Mouse (Mus musculus) T-helper 1 cell (primary cell): ENCODE data around the gene Rad50.

Source experiments
- in situ Hi-C: fragments of 300-600 bp; cut with MboI, MseI; formaldehyde crosslinking; loops from one replicate; pipeline ENCODE4 v1.15.1; 2025; ENCODE audit warnings: high pct_unique_total_duplicates

The Rad50 gene

DNA sequence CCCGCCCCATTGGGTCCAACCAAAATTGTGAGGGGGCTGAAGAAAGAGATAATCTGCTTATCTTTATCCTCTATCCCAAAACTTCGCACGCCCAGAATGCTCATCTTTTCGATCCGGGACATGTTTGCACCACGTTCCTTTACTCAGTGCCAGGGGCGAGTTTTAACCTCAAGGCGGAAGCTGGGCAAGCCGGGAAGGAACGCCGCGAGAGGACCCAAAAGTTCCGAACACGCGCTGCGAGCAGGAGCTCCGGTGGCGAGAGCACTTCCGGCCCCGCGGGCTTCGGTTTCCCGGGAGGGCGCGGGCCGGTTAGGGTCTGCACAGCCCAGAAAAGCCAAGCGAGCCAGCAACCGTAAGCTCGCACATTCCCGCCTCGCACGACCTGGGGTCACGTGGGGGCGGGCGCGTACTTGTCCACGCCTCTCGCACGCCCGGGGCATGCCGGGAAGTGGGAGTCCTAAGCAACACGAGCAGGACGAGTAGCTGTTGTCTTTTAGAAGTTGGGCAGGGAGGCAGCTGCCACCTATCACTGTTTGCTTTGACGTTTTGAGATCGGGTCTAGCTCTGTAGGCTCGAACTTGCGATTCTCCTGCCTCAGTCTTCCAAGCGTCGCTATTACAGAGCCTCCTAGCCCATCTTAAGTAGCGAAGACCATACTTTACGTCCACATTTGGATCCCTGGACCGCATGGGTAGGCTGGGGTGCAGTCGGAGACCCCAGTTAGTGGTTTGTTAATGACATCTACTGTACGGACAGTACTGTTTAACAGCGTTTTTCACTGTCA, at the start of gene Rad50:
TSS of gene Rad50 (minus strand) at position 386 of the 784 bp plus-strand sequence.
- in situ Hi-C loops, result no loop called here

- in situ Hi-C loops, result no loop called here
Measured at GRCm38 (mm10) chr11:53755011-53755595, 48.0 kb upstream of the Rad50 start.

GRCm38 (mm10) chr11:53749716-53750352, 42.7 kb upstream of the Rad50 start:
- in situ Hi-C loops, result no loop called here

- in situ Hi-C loops, result no loop called here
Measured at GRCm38 (mm10) chr11:53749306-53749705, 42.2 kb upstream of the Rad50 start.

DNA sequence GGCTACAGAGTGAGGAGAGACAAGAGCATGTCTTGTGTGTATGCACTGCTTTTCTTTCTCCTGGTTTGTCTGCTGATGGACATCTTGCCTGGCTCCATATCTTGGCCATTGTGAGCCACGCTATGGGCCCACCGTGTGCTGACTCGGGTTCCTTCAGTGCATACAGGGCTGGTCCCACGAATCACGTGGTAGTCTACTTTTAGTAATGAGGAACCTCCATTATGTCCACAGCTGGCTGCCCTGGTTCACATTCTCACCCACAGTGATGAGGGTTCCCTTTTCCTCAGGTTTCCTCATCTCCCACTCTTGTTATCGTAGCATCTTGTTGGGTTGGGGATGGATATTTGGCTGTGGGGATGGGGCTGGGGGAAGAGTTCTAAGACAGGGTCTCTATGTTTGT, 41.5 kb upstream of the Rad50 start:
- in situ Hi-C loops, result no loop called here

- in situ Hi-C loops, result no loop called here
Measured at GRCm38 (mm10) chr11:53747985-53748384, 40.9 kb upstream of the Rad50 start.

DNA sequence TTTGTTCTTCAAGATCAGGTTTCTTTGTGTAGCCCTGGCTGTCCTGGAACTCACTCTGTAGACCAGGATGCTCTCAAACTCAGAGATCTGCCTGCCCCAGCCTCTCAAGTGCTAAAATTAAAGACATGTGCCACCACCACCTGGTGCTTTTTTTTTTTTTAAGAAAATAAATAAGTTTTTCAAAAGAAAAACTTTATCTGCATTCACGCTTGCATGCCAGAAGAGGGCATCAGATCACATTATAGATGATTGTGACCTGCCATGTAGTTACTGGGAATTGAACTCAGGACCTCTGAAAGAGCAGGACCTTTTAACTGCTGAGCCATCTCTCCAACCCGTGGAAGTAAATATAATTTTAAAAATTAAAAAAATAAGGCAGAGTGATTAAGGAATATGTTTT, 38.1 kb upstream of the Rad50 start:
- in situ Hi-C loops, result no loop called here

DNA sequence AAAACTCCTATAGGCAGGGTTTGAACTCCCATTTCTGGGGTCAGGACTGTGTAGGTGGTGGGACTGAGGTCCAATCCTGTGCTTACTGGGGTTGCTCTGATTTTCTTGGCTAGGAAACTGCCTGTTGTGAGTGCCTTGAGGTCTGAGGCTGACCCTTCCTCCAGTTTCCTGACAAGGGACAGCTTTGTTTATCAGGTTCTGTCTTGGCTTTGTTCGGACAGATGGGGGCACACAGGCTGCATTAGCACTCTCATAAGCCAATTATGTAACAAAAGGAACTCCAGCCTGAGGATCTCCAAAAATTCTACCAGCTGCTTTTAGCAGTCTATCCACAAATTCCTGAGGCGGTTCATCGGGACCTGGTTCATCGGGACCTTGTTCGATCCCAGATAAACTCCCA, 35.2 kb upstream of the Rad50 start:
- in situ Hi-C loops, result no loop called here

GRCm38 (mm10) chr11:53737573-53737946, 30.4 kb upstream of the Rad50 start:
- in situ Hi-C loops, result loop anchor here (5.0 kb wide), 2 partner anchors 105 to 270 kb away; no protein-coding TSS in a partner anchor

DNA sequence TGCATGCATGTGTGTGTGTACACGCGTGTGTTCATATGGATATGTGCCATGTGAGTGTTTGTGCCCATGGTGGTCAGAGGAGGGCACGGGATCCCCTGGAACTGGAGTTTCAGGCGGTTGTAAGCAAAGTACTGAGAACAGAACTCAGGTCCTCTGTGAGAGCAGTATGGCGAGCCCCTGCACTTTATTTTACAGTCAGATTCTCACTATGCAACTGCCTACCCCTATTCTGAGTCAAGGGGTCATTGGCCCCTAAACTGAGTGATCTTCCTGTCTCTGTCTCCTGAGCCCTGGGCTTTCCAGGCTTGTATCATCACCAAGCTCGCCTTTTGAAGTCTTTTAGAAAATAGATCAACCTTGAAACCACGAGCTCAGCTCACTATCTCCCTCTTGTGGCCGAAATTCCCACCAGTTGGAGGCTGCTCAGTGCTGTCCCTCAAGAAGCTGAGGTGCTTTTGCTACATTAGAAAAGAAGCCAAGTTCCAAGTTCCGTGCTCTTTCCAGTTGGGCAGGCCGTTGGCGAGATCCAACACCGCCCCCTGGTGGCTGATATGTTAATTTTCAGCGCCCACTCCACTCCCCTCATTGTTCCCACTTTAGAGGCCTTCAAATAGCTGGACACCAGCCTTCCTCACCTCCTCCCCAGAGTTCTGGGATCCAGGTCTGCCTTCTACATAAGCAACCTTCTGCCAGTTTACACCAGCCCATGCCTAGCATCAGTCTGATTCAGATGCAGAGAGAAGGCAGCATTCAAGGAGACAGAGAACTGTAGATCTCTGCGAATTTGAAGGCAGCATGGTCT, 29.9 kb upstream of the Rad50 start:
- in situ Hi-C loops, result loop anchor here (5.0 kb wide), 2 partner anchors 105 to 270 kb away; no protein-coding TSS in a partner anchor

- in situ Hi-C loops, result loop anchor here (5.0 kb wide), 2 partner anchors 107 to 268 kb away; no protein-coding TSS in a partner anchor
Measured at GRCm38 (mm10) chr11:53735682-53736245, 28.6 kb upstream of the Rad50 start.

DNA sequence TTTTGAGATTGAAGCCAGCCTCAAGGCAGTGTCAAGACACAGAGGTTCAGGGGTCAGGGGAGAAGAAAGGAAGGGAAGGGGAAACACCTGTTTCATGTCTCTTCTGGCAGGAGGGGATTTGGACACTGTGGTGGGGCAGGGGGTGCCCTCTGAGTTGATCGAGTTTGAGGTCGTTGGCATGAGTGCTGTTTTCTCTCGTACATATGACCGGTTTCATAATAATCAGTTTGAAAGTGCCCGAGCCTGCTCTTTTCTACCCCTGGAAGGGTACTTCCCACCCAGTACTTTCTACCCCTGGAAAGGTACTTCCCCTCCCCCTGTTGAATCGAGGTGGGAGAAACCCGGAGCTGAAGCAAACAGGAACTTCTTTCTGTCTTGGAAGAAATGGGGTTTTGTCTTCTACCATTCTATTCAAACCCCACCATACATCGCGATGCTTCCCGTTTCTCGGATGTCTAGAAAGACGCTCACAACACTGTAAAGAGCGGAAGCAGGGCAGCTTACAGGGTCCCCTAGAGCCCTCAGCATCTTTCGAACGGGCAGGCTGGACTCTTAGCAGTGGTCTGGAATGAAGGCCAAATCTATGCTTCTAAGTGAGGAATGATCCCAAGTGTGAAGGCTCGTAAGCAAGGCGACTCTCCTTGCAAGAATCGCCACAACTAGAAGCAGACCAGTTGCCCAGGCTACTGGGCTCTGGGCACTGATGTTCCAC, 28.0 kb upstream of the Rad50 start:
- in situ Hi-C loops, result loop anchor here (5.0 kb wide), 2 partner anchors 107 to 268 kb away; no protein-coding TSS in a partner anchor

GRCm38 (mm10) chr11:53734431-53734830, 27.3 kb upstream of the Rad50 start:
- in situ Hi-C loops, result no loop called here

- in situ Hi-C loops, result no loop called here
Measured at GRCm38 (mm10) chr11:53733824-53734223, 26.7 kb upstream of the Rad50 start.

DNA sequence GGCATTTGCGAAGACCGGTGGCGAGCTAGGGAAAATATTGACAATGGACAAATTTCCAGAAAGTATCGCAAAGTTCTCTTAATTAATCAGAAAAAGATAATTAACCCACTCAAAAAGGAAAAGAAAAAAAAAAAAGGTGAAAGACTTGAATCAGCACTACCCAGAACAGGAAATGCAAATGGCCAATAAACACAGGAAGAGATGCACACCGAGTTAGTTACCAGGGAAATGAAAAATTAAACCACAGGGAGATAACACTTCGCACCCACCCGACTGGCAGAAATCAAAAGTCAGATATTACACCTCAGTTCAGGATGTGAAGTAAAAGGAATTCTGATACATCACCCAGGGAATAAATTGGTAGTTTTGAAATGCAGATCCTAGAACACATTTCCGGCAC, 25.1 kb upstream of the Rad50 start:
- in situ Hi-C loops, result no loop called here

GRCm38 (mm10) chr11:53731457-53731856, 24.3 kb upstream of the Rad50 start:
- in situ Hi-C loops, result no loop called here

DNA sequence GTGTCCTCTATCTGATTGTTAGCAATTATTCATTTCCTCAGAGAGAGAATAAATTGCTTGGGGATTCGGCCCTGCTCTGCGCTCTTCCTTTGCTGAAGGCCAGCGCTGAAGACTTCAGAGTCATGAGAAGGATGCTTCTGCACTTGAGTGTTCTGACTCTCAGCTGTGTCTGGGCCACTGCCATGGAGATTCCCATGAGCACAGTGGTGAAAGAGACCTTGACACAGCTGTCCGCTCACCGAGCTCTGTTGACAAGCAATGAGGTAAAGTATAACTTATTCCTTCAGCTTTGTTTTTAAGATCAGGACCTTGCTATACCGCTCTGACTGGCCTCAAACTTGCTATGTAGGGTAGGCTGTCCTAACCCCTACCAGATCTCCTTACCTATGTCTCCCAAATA, 13.6 kb upstream of the Rad50 start, which contains the start of gene Il5:
TSS of gene Il5 (plus strand) at position 80 of the 400 bp plus-strand sequence.
- in situ Hi-C loops, result no loop called here

GRCm38 (mm10) chr11:53719701-53720100, 12.6 kb upstream of the Rad50 start:
- in situ Hi-C loops, result no loop called here

DNA sequence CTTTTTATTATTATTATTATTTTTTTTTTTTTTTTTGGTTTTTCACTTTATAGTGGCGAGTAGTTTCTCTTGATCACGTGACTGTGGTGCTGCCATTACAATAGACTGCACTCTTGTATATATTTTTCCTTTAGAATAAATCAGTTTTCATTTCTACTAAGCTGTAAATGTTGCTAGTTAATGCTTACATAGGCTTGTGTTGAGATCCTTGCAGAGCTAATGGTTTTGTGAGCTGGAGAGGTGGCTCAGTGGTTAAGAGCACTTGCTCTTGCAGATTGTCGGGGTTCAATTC, 545 bp upstream of the Rad50 start:
- in situ Hi-C loops, result no loop called here

DNA sequence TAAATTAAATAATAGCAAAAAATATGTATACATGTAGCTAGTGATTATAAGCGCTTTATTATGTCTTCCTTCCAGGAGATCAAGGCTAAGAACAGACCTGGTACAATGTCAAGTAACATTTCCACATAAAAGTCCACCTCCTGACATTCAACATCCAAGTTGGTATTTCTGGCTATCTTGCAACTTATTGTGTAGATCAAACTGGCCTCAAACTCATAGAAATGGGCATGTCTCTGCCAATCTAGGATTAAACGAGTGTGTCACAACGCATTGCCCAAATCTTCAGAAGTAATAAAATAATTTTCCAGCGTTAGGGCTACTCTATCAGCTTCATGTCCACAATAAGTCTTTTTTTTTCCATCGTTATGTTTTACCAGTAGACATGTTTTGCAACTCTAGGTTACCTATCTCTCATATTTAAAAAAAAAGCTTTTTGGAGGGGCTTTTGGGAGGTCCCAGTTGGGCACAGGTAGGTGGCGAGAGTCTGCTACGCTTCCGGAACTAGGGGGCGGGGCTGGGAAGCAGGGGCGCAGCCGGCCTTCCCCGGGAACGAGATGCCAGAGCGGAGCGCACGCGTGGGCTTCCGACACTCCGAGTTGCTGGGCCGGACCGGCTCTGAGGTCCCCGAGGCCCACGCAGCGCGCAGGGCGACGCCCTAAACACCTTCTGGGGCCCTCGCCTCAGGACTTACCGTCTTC, 734 bp downstream of the Rad50 start:
- in situ Hi-C loops, result no loop called here
